Mouse (Mus musculus) c-Kit-positive CD71-positive TER-119-negative erythroid progenitor cells, embryonic 14.5 days (primary cell): Measurements from ENCODE around the gene Tomm40.
"Not testable (repeated sequence)": the region's sequence is repeated elsewhere in the genome, so short reads cannot be mapped to it uniquely, and the experiment has no call there.

Experiments used
- DNase-seq: peaks from one replicate; pipeline ENCODE4 v3.0.0-alpha.2; 2013; ENCODE audit warnings: low read depth

The Tomm40 gene

DNA sequence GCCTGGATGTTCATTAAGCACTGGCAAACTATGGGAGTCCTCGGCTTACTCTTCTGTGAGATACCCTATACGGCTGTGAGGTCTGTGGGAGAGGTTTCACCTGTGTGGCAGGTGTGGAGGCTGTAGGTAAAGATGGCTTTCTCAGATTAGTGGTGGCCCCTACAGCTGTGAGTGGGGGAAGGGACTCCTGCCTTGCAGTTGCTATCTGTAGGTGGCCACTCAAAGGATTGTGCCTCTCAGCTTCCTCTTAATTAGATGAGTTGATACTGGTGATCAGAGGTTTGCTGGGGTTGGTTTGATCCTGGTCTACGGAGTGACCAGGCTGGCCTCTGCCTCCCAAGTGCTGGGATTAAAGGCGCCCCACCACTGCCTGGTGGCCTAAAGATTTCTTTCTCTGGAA lies 10.8 kb downstream of the Tomm40 start:
- DNase-seq, result no peak

DNA sequence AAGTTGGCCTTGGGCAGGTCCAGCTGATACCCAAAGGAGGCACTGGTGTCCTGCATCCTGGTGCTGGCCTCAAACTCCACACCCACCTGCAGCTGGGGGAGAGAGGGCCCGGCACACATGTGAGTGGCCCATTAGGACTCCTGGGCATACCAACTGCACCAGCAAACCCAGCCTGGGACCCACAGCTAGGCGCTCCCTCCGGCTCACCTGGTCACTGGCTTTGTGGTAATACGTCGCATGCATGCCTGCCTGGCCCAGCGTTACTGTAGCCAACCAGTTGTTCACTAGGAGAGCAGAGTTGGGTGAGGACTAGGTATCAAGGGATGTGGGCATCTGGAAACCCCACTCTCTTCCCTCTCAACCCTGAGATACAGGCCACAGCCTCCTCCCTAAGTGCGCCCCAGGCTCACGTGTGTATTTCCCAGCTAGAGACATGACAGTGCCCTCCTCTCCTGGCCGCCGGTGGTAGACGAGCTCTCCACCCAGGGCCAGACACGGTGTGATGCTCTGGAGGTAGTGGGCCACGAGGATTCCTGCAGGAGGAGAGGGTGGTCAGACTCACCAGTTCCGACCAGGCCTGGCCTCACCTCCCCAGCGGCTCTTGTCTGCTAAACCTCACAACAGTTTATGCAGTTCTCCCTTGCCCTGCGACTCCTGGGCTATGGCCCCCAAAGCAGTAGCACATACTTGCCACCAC lies 12.2 kb downstream of the Tomm40 start:
- DNase-seq, result no peak

DNA sequence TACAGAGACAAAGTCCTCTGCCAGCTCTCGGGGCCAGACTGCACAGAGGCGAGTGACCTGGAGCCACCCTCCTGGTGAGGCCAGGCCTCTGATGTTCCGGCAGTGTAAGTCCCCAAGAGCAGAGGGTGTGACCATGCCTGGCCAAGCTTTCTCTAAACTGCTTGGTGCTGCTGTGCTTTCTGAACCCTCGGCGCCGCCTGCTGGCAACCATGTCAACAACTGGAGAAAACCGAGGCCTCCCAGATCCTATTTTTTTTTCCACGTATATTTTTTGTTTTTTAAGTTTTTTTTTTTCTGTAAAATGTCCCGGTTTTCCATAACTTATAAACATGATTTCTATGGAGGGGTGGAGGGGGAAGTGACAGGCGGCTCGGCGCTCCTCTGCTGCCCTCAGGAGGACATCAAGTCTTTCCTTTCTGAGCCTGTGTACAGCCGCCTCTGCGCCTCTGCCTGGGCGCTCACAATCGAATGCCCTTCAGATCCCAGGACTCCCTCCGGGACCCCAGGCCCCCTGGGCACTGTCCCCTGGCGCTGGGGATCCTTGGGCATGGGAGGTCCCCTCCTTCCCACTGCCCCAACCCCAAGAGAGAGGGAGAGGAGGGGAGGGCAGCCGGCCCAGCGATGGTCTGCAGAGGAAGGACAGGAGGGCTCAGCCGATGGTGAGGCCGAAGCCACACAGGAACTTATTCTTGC lies 14.0 kb downstream of the Tomm40 start:
- DNase-seq, result peak; percentile 57

DNA sequence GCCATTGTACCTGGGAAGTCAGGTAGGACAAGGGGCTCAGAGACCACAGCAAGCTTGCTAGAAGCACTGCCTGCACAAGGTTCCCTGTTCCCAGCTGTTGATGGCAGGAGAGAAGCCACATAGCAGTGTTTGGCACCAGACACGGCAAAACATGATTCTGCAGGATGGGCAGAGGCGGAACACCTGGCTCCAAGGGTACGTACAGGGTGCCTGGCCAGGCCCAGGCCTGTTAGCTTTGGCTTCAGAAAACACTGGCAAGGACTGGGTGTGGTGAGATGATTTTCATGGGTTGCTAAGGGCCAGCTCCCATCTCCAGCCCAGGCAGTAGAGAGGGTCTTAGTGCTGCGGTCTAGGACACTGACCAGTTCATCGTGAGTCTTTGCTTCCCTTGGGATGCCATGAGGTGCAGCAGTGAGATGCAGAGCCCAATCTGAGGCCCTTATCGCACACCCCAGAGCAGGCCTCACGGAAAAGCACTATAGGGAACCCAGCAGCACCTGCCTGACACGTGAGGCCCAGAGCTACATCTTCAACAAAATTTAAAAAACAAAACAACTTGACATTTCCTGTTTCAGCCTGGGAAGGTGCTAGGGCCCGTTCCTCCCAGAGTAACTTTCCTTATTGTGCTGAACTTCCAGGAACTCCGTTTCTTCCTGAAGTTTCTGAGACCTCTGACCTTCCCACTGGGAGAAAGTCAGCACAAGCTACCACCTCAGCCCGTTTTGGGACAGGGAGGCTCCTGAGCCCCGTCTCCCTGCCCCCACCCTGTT lies 14.8 kb downstream of the Tomm40 start:
- DNase-seq, result no peak

DNA sequence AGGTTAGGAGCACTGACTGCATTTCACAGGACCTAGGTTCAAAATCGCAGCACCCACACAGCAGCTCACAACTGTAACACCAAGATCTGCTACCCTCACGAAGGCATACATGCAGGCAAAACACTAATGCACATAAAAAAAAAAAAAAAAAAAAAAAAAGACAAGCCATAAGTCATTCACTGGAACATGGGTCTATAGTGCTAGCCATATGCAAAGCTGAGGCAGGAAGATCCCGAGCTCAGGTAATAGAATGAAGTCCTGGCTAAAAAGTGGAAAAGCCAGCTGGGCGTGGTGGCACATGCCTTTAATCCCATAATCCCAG lies 15.4 kb downstream of the Tomm40 start:
- no peak for DNase-seq

DNA sequence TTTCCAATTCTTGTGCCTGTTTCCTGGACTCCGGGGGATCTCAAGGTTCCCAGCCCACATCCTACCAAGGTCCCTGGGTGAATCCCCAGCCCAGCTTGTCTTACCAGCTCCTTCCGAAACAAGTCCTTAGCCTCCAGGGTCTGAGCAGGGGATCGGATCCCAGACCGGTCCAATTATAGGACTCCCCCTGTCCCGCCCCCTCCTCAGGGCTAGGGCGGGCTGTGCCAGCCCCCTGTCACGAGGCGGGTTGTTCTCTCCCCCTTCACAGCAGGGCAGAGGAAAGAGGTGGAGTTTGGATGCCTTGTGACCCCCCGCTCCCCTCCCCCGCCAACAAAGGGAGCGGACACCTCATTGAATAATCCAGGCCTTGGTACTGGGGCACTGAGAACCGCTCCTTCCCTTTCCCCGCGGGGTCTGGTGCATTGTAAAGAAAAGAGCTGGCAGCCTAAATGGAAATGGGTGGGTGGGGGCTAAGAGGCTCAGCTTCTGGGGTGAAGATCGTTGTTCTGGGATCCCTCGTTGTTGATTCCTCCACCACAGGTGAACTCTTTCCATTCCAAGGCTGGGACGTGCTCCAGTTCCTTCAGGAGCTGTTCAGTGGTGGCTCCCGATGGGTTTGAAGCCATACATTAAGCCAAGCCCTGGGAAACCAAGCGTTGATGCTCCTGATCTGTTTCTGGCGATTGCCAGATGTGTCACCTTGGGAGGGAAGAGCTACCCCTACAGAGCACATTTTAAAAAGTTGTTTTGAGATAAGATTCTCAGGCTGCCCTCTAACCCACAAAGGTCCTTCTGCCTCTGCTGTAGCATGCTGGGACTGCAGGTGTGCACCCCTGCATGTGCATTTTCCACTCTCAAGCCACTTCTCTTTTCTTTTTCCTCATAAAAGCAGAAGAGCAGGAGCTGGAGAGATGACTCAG lies 16.1 kb downstream of the Tomm40 start, which contains the start of gene Apoe:
TSS of gene Apoe (minus strand) at position 282 of the 920 bp plus-strand sequence.
- no peak for DNase-seq

DNA sequence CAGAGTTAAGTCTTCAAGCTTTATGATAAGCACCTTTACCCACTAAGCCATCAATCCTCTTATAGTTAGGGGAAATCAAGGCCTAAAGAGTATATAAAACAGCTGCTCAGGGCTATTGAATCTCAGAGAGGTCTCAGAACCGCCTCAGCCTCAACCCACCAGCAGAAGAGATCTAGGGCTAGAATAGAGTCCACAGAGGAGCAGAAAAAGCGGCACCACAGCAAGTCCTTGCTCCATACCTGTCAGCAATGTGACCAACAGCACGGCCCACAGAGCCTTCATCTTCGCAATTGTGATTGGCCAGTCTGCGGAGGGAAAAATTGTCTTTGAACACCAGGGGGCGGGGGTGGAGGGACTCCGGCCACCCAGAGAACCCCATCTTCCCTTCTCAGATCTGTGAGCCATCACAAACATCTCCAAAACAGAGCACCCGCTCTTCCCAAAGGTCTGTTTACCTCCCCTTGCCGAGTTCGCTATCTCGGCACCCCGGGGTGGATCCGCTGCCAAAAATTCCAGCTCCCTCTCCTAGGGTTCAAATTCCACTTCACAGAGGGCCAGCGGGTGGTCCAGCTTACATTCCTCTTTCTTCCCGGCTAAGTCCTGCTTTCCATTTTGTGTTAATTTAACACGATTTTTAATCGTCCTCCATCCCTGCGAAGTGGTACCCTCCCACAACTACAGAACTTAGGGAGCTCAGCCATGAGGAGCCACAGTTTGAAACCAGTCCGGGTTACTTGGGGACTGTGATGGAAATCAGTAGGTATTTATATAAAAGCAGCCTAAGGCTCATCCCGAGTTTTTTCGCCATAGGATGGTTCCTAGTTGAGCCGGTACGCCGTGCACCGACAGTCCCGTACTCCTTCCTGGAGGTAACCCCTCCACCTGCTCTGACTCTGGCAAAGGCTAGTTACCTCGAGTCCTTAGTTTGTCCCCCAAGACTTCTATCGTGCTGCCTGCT lies 17.0 kb downstream of the Tomm40 start:
- DNase-seq, result no peak

DNA sequence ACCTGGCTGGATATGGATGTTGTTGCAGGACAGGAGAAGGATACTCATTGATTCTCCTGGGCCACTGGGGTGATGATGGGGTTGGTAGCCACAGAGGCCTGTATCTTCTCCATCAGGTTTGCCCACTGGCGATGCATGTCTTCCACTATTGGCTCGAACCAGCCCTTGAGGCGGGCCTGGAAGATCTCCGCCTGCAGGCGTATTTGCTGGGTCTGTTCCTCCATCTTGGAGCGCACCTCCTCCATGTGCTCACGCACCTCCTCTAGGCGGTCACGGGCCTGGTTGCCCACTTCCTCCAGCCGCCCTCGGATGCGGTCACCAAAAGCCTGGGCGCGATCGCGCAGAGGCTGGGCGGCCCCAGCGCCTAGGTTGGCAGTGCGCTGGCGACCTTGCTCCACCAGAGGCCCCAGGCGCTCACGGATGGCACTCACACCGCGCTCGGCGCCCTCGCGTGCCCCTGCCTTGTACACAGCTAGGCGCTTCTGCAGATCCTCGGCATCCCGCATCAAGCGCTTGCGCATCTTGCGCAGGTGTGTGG lies 18.8 kb downstream of the Tomm40 start:
- no peak for DNase-seq

DNA sequence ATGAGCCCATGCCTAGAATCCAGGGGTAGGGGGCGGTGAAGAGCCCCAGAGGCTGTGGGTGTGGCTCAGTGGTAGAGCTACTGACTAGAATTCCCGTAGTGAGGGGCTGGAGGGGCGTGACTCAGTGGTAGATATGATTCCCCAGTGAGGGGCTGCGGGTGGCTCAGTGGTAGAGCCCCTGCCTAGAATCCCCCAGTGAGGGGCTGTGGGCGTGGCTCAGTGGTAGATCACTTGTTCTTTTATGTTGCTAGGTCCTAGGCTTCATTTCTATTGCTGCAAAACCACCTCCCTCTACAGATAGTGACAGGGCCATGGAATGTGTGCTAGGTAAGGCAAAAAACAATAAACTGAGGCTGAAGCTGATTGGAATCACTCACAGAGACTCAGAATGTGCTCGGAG lies 19.4 kb downstream of the Tomm40 start:
- no peak for DNase-seq

DNA sequence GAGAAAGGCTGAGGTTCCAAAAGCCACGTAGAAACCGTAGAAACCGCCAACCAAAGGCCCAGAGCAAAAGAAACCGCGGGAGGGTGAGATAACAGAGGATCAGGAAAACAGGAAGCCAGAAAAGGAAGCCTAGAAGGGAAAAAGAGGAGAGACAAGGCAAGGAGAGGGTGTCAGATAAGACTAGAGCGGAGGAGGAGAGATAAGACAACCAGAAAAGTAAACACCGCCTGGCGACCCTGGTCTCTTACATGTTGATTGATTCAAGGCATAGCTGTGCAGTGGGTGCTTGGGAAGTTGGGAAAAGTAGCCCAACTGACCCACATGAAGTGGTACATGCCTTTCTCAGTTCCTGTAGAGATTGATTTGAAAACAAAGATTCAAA lies 20.0 kb downstream of the Tomm40 start:
- no peak for DNase-seq

DNA sequence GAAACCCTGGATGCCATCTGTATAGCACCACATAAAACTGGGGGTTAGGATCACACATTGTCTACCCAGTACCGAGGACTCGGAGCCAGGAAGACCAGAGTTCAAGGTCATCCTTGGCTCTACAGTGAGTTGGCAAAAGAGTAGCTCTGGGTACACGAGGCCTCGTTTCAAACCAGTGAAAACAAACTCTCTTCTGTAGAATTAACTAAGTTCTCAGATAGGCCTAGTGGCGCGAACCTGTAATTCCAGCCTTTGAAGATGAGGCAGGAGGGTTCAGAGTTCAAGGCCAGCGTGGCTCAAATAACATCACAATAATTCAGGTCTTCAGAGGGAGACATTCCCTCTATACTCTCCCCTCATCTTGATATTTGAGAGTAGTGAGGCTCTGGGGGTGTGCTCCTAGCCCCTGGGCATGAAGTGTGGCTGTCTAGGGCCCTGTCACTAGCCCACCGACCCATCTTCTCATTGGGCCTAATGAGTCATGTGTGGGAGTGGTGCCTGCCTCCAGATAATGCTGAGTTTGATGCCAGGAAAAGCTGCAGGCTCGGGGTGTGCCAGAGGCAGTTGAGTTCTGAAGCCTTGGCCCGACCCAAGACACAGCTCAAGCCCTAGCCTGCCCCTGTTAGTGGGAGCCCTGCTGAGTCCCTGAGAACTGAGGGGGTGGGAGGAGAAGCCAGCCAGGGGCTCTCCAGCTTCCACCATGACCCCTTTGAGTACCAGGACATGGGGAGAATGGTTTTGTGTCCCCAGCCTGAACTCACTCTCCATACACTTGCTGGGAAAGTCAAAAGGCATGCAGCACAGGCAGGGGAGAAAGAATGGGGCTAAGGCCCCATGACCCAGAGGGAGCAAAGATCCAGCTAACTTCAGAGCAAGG lies 20.7 kb downstream of the Tomm40 start:
- DNase-seq, result no peak

DNA sequence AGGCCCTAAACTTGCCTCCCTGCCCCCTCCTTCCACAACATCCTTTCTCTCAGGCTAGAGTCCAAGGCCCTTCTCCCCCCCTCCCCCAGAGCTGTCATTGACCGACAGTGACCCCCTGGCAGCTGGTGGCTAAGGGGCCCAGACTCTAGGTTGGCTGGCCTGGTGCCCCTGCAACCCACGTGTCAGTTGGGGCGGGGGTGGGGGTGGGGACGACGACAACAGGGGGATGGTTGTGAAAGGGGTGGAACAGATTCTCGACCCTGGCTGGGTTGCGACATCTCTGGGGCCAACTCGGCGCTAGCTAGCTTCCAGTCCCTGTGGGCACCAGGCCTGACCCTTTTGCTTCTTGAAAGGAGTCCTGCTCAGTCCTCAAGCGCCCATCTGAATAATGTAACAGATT lies 21.8 kb downstream of the Tomm40 start:
- no peak for DNase-seq

DNA sequence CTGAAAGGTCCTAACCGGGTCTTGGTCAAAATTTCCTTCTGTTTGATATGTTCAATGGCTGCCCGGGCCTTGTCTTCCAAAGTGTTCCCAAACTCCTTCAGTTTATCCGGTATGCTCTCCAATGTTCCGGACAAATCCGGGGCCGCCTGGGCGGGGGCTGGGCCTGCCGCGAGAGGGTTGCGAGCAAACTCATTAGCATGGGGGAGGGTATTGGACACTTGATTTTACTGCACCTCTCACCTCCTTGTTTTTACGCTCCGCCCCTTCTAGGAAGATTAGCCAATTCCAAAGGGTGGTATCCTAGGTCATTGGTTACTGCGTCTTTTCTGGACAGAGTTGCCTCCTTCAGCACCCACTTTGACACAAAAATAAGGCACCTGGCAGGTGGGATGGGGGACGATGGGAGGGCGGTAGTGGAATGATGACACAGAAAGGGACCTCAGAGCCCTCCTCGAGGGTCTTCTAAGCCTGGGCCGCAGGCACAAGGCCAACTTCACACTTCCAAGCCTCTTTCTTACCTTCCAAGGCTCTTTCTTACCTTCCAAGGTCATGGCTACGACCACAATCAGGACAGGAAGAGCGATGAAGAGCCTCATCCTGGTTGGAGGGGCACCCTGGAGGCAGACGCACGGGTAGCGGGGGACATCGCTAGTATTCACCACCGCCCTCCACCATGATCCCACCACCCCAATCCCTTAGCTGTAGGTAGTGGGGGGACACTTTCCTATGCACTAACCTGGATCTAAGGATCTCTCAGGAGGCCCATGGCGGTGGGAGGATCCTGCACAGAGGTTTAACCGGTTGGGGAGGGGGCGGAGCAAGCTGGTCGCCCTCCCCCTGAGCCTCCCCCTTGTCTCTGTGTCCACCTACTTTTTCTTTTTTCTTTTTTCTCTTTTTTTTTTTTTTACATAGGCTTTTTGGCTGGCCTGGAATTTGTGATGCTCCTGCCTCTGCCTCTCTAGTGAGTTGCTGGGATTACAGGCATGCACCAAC lies 23.1 kb downstream of the Tomm40 start, which contains the start of gene Apoc1:
TSS of gene Apoc1 (minus strand) at position 788 of the 993 bp plus-strand sequence.
- DNase-seq, result no peak

DNA sequence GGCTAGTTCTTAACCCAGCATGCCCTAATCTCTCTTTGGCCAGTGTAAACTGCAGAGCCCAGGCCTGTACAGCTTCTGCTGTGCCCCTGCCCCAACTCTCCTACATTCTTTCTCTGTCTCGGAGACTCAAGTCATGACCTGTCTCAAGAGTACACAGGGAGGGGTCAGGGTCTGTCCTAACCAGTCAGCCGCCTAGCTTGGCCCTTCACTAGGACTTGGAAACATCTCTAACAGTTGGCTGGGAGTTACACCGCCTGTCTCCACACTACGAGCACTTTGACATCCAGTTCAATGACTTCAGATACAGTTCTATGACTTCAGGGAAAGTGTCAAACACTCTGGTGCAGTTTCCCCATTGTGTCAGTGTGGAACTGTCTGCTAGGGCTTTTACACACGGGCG lies 23.8 kb downstream of the Tomm40 start:
- no peak for DNase-seq

DNA sequence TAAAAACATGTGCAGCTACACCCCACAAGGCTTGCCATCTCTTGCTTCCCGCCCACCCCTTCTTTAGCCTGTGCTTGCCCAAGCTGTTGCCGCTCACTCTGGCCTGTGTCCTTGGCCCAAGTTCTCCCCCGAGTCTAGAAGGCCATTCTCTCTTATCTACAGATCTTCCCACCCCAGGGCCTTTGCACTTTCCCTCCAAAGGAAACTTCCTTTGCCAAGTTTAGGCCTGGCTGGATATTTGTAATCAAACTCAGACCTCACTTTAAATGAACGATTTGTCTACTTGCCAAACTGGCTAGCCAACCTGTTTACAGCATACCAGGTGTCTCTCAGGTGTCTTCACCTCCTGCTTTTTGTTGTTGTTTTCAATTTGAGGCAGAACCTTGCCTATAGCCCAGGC lies 24.4 kb downstream of the Tomm40 start:
- DNase-seq, result no peak

DNA sequence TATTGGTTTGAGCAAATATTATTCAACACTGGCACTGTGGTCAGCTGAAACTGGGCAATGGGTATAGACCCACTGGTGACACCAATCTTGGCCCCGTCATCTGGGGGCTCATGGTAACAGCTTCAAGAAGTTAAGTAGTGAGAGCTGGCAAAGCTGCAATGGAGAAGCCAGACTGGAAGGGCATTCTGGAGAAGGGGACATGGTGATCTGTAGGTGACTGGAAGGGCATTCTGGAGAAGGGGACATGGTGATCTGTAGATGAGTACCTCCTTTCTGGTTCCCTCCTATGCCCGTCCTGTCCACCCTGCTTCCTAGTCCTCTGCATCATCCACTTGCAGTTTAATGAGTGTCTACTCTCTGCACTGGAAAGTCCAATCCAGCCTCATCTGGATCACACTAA lies 26.6 kb downstream of the Tomm40 start:
- DNase-seq, result no peak

DNA sequence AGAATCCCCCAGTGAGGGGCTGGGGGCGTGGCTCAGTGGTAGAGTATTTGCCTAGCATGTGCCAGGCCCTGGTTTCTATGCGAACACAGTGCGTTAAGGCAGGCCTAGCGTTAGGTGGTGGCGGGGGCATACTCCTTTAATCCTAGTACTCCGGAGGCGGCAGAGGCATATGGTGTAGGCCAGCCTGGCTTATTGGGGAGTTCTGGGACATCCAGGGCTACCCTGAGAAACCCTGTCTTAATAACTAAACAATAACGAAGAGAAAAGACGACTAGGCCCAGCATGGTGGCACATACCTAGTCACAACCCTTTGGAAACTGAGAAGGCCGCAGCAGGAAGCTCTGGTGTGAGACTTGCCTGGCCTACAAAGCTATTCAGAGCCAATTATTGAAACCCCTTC lies 27.1 kb downstream of the Tomm40 start:
- DNase-seq, result no peak

DNA sequence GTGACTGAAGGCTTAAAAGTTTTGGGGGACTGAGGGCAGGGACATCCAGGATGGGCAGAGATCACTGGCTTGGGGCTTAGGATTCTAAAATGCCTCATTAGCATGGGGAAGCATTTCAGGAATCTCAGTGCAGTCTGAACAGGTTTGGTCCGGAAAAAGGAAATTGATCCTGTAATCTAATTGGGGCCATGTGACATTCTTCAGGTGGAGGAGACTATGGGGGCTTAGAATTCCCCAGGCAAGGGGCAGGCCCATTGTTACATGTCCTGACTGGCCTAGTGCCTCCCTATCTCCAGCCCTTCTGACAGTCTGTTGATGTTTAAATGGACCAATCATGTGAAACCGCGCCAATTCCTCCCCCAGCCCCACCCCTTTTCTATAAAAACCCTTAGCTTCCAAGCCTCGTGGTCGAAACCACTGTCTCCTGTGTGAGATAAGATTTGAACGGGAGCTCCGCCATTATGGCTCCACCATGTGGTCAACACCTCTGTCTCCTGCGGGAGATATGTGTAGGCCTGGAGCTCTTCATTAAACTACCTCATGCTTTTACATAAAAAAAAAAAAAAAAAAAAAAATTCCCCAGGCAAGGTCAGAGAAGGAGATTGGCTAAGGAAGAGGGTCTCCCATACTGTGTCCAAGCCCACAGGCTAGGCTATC lies 28.2 kb downstream of the Tomm40 start:
- not testable (repeated sequence) for DNase-seq
